Mouse (Mus musculus): ENCODE measurements around the gene Gm15517. TPM values are rescaled to one million over a fixed set of nuclear protein-coding genes. Genes with fewer than 3 reads are reported as not detected.
"Not testable (repeated sequence)": the region's sequence is repeated elsewhere in the genome, so short reads cannot be mapped to it uniquely, and the experiment has no call there.

The Gm15517 gene
- not detected in 2 replicates for polyA plus RNA-seq (2015; fragmentation: Nextera tagmentation; extraction: Ambion mirVana)

- H3K4me3 ChIP-seq (replicated peaks) = no peak within 1 kb of the TSS
- ATAC-seq (ENCODE audit: insufficient read depth, low FRiP score, low read depth) = no peak
- no peak within 1 kb of the TSS for H3K27ac ChIP-seq
- H3K36me3 ChIP-seq = no peaks in the 10 kb centered on the region
- no peak within 1 kb of the TSS for H3K4me2 ChIP-seq
- no peaks in the 10 kb centered on the region for H3K9me3 ChIP-seq
- peaks cover 6% of the 10 kb centered on the region; the same call in 1 of the 2 replicates for H3K27me3 ChIP-seq (replicated peaks)
- no peak within 1 kb of the TSS for H3K9ac ChIP-seq
- WGBS = 52% methylated on average over 5 of the region's 5 CpGs
- H3K4me1 ChIP-seq = peaks cover 6% of the 10 kb centered on the region
These were observed at the start of gene Gm15517 for GRCm38 (mm10) chr7:44261147-44261546. Gene Gm15517, plus strand, starts transcription at chr7:44261447.

GRCm38 (mm10) chr7:44215645-44216044, 45.6 kb upstream of the Gm15517 start, which contains the start of gene Klk1b5:
Gene Klk1b5, plus strand, starts transcription at chr7:44215945.
- H3K9me3 ChIP-seq = no peaks in the 10 kb centered on the region
- no peak within 1 kb of the TSS for H3K9ac ChIP-seq
- ATAC-seq (ENCODE audit: insufficient read depth, low FRiP score, low read depth) = no peak
- H3K4me3 ChIP-seq (replicated peaks) = no peak within 1 kb of the TSS
- H3K36me3 ChIP-seq = no peaks in the 10 kb centered on the region
- H3K27ac ChIP-seq = no peak within 1 kb of the TSS
- 84% methylated on average over 1 of the region's 1 CpGs for whole genome bisulfite sequencing
- H3K4me2 ChIP-seq = no peak within 1 kb of the TSS
- H3K27me3 ChIP-seq (replicated peaks) = no peaks in the 10 kb centered on the region
- H3K4me1 ChIP-seq = no peaks in the 10 kb centered on the region

- H3K4me1 ChIP-seq; H3K27ac ChIP-seq; H3K36me3 ChIP-seq; H3K9ac ChIP-seq; H3K4me3 ChIP-seq (replicated peaks); H3K9me3 ChIP-seq; H3K27me3 ChIP-seq (replicated peaks); H3K4me2 ChIP-seq: not testable (repeated sequence)
- peak; percentile 54; the same call in 1 of the 2 replicates for ATAC-seq (ENCODE audit: insufficient read depth, low FRiP score, low read depth)
- 62% methylated on average over 9 of the region's 10 CpGs for WGBS
These were observed 39.6 kb upstream of the Gm15517 start for GRCm38 (mm10) chr7:44221601-44222000.

GRCm38 (mm10) chr7:44222335-44222734, 38.9 kb upstream of the Gm15517 start:
- not testable (repeated sequence) for H3K27me3 ChIP-seq (replicated peaks); H3K4me1 ChIP-seq; H3K27ac ChIP-seq; H3K9ac ChIP-seq; H3K4me2 ChIP-seq; H3K36me3 ChIP-seq; H3K4me3 ChIP-seq (replicated peaks); H3K9me3 ChIP-seq; ATAC-seq (ENCODE audit: insufficient read depth, low FRiP score, low read depth)
- WGBS = 77% methylated on average over 6 of the region's 6 CpGs

GRCm38 (mm10) chr7:44225076-44225475, 36.2 kb upstream of the Gm15517 start, which contains the start of gene Klk1:
Gene Klk1, plus strand, starts transcription at chr7:44225360.
- ATAC-seq (ENCODE audit: insufficient read depth, low FRiP score, low read depth) = peak; percentile 68; the same call in 1 of the 2 replicates
- no peaks in the 10 kb centered on the region for H3K9me3 ChIP-seq
- no peak within 1 kb of the TSS for H3K4me2 ChIP-seq
- no peaks in the 10 kb centered on the region for H3K27me3 ChIP-seq (replicated peaks)
- H3K9ac ChIP-seq = no peak within 1 kb of the TSS
- no peaks in the 10 kb centered on the region for H3K4me1 ChIP-seq
- no peaks in the 10 kb centered on the region for H3K36me3 ChIP-seq
- no peak within 1 kb of the TSS for H3K27ac ChIP-seq
- 35% methylated on average over 1 of the region's 1 CpGs for WGBS
- H3K4me3 ChIP-seq (replicated peaks) = no peak within 1 kb of the TSS

GRCm38 (mm10) chr7:44235909-44236308, 25.3 kb upstream of the Gm15517 start, which contains the start of gene Gm36864:
Gene Gm36864, plus strand, starts transcription at chr7:44236177.
- no peak for ATAC-seq (ENCODE audit: insufficient read depth, low FRiP score, low read depth)
- Histone ChIP-seq H3K9me3 (no peaks in the 10 kb centered on the region), H3K27me3 (replicated peaks) (no peaks in the 10 kb centered on the region), H3K4me1 (no peaks in the 10 kb centered on the region), H3K36me3 (no peaks in the 10 kb centered on the region), H3K4me3 (replicated peaks) (no peak within 1 kb of the TSS), H3K4me2 (no peak within 1 kb of the TSS), H3K9ac (no peak within 1 kb of the TSS), H3K27ac (no peak within 1 kb of the TSS)
- 62% methylated on average over 3 of the region's 3 CpGs for WGBS

GRCm38 (mm10) chr7:44239913-44240312, 21.3 kb upstream of the Gm15517 start:
- no peak for ATAC-seq (ENCODE audit: insufficient read depth, low FRiP score, low read depth)
- 43% methylated on average over 2 of the region's 2 CpGs for WGBS
- H3K4me1 ChIP-seq = no peaks in the 10 kb centered on the region

GRCm38 (mm10) chr7:44240712-44241111, 20.5 kb upstream of the Gm15517 start:
- Histone ChIP-seq H3K27ac (no peak overlapping the region), H3K9ac (no peak overlapping the region), H3K4me3 (replicated peaks) (no peak overlapping the region), H3K9me3 (no peaks in the 10 kb centered on the region), H3K4me1 (no peaks in the 10 kb centered on the region; the same call in 1 of the 2 replicates), H3K27me3 (replicated peaks) (no peaks in the 10 kb centered on the region), H3K4me2 (no peak overlapping the region), H3K36me3 (no peaks in the 10 kb centered on the region)
- ATAC-seq (ENCODE audit: insufficient read depth, low FRiP score, low read depth) = no peak
- WGBS = 45% methylated on average over 1 of the region's 1 CpGs

More at GRCm38 (mm10) chr7:44239913-44240312, 21.3 kb upstream of the Gm15517 start:
- no peaks in the 10 kb centered on the region for H3K27me3 ChIP-seq (replicated peaks)
- no peaks in the 10 kb centered on the region for H3K9me3 ChIP-seq
- no peak overlapping the region for H3K9ac ChIP-seq
- H3K27ac ChIP-seq = no peak overlapping the region
- no peak overlapping the region for H3K4me3 ChIP-seq (replicated peaks)
- no peak overlapping the region for H3K4me2 ChIP-seq
- H3K36me3 ChIP-seq = no peaks in the 10 kb centered on the region

GRCm38 (mm10) chr7:44241163-44241562, 20.1 kb upstream of the Gm15517 start:
- H3K4me1 ChIP-seq = no peaks in the 10 kb centered on the region; the same call in 1 of the 2 replicates
- no peak for ATAC-seq (ENCODE audit: insufficient read depth, low FRiP score, low read depth)
- H3K9ac ChIP-seq = no peak overlapping the region
- no peaks in the 10 kb centered on the region for H3K36me3 ChIP-seq
- H3K9me3 ChIP-seq = no peaks in the 10 kb centered on the region
- 62% methylated on average over 2 of the region's 2 CpGs for WGBS
- no peak overlapping the region for H3K27ac ChIP-seq
- H3K4me3 ChIP-seq (replicated peaks) = no peak overlapping the region
- H3K4me2 ChIP-seq = no peak overlapping the region
- no peaks in the 10 kb centered on the region for H3K27me3 ChIP-seq (replicated peaks)

GRCm38 (mm10) chr7:44244080-44244479, 17.2 kb upstream of the Gm15517 start:
- peaks cover 4% of the 10 kb centered on the region; the same call in 1 of the 2 replicates for H3K36me3 ChIP-seq
- no peak overlapping the region for H3K4me3 ChIP-seq (replicated peaks)
- no peak for ATAC-seq (ENCODE audit: insufficient read depth, low FRiP score, low read depth)
- no peak overlapping the region for H3K27ac ChIP-seq
- no peak overlapping the region for H3K9ac ChIP-seq
- H3K9me3 ChIP-seq = no peaks in the 10 kb centered on the region
- H3K27me3 ChIP-seq (replicated peaks) = no peaks in the 10 kb centered on the region
- WGBS = 53% methylated on average over 1 of the region's 1 CpGs
- peaks cover 13% of the 10 kb centered on the region for H3K4me1 ChIP-seq
- H3K4me2 ChIP-seq = no peak overlapping the region

- Histone ChIP-seq H3K4me3 (replicated peaks) (peak within 1 kb of the TSS; percentile 79), H3K4me1 (peaks cover 13% of the 10 kb centered on the region), H3K36me3 (peaks cover 22% of the 10 kb centered on the region), H3K4me2 (peak within 1 kb of the TSS; percentile 65), H3K9ac (peak within 1 kb of the TSS; percentile 90), H3K27ac (peak within 1 kb of the TSS; percentile 96), H3K9me3 (no peaks in the 10 kb centered on the region), H3K27me3 (replicated peaks) (no peaks in the 10 kb centered on the region)
- ATAC-seq (ENCODE audit: insufficient read depth, low FRiP score, low read depth) = peak; percentile 84
- under 1% methylated on average over 62 of the region's 62 CpGs for WGBS
These were observed 14.9 kb upstream of the Gm15517 start, which contains the start of the genes 1700028J19Rik and 2410002F23Rik for GRCm38 (mm10) chr7:44246055-44246983. Gene 1700028J19Rik, minus strand, starts transcription at chr7:44246695. Gene 2410002F23Rik, plus strand, starts transcription at chr7:44246722.

GRCm38 (mm10) chr7:44246984-44247470, 14.2 kb upstream of the Gm15517 start:
- 0% methylated on average over 23 of the region's 23 CpGs for WGBS
- no peaks in the 10 kb centered on the region for H3K9me3 ChIP-seq
- H3K9ac ChIP-seq = peak overlapping the region; percentile 90
- H3K4me3 ChIP-seq (replicated peaks) = peak overlapping the region; percentile 79
- peaks cover 23% of the 10 kb centered on the region for H3K36me3 ChIP-seq
- H3K4me1 ChIP-seq = peaks cover 13% of the 10 kb centered on the region
- H3K27me3 ChIP-seq (replicated peaks) = no peaks in the 10 kb centered on the region
- H3K27ac ChIP-seq = peak overlapping the region; percentile 96
- ATAC-seq (ENCODE audit: insufficient read depth, low FRiP score, low read depth) = no peak; the same call in 1 of the 2 replicates
- peak overlapping the region; percentile 65 for H3K4me2 ChIP-seq
